Mouse (Mus musculus) thymus, adult 2 months (tissue): ENCODE measurements at regions not wholly inside any gene's neighbourhood (a gene's known extent, or its start where the extent isn't known, plus 50 kb on each side); places are given as distances from the start of the nearest gene placed in this dataset.

ENCODE experiments used
- DNase-seq: peaks from one replicate; pipeline ENCODE4 v3.0.0; 2021
- H3K27ac ChIP-seq: fragments of 200-500 bp; 2 replicates; pipeline ENCODE4 v1.5.1; 2012; ENCODE audit warnings: low read length, control low read depth; ENCODE audit not compliant: control insufficient read depth, insufficient read depth
- H3K27me3 ChIP-seq: fragments of 200-500 bp; 2 replicates; pipeline ENCODE4 v1.6.1; 2012; ENCODE audit warnings: mild to moderate bottlenecking, low read length, moderate library complexity, mixed read lengths; ENCODE audit not compliant: control insufficient read depth, insufficient read depth
- H3K36me3 ChIP-seq: fragments of 200-500 bp; 2 replicates; pipeline ENCODE4 v1.6.1; 2012; ENCODE audit warnings: mild to moderate bottlenecking, low read length, moderate library complexity; ENCODE audit not compliant: control insufficient read depth, insufficient read depth
- H3K4me1 ChIP-seq: fragments of 200-500 bp; replicated peaks from 2 replicates; pipeline ENCODE4 v1.6.1; 2012; ENCODE audit warnings: low read length; ENCODE audit not compliant: control insufficient read depth, insufficient read depth
- H3K4me3 ChIP-seq: fragments of 200-500 bp; 2 replicates; pipeline ENCODE4 v1.5.1; 2012; ENCODE audit warnings: mild to moderate bottlenecking, low read length, control low read depth, moderate library complexity; ENCODE audit not compliant: control insufficient read depth, insufficient read depth
- CTCF ChIP-seq: fragments of 200-500 bp; IDR thresholded peaks from 2 replicates; pipeline ENCODE4 v1.5.1; 2012; ENCODE audit warnings: mild to moderate bottlenecking, control low read depth, low read length, moderate library complexity, borderline replicate concordance; ENCODE audit not compliant: control insufficient read depth, poor library complexity, insufficient read depth; ENCODE audit errors: extremely low read depth
- POLR2A ChIP-seq: fragments of 200-500 bp; IDR thresholded peaks from 2 replicates; pipeline ENCODE4 v1.6.1; 2012; ENCODE audit warnings: mild to moderate bottlenecking, low read length, control low read depth, moderate library complexity; ENCODE audit not compliant: control insufficient read depth, poor library complexity, insufficient read depth; ENCODE audit errors: extremely low read depth
- WGBS: fragments of 180-500 bp; shearing (Covaris S2); methylation state at CpG from one replicate; pipeline ENCODE4 v1.1.7; 2018; 5-methylcytosine and 5-hydroxymethylcytosine counted together

GRCm38 (mm10) chr14:120741492-120742054 is 169.5 kb upstream of the Ipo5 start:
- DNase-seq: no peak
- 24% methylated on average over 5 of the region's 5 CpGs for WGBS
- H3K4me1 ChIP-seq: no peaks in the 10 kb centered on the region
- TF ChIP-seq POLR2A (no peak), CTCF (no peak)
- H3K36me3 ChIP-seq: no peaks in the 10 kb centered on the region
- H3K27ac ChIP-seq: no peak overlapping the region
- H3K4me3 ChIP-seq: no peak overlapping the region
- H3K27me3 ChIP-seq: no peaks in the 10 kb centered on the region

- no peak for DNase-seq
- Histone ChIP-seq H3K27ac (no peak overlapping the region), H3K36me3 (no peaks in the 10 kb centered on the region), H3K4me3 (no peak overlapping the region), H3K27me3 (no peaks in the 10 kb centered on the region), H3K4me1 (no peaks in the 10 kb centered on the region)
- TF ChIP-seq CTCF (no peak), POLR2A (no peak)
- WGBS: 90% methylated on average over 1 of the region's 1 CpGs
Measured at GRCm38 (mm10) chr14:120754011-120754410, 157.0 kb upstream of the Ipo5 start.

- no peak for TF ChIP-seq CTCF
- no peak for TF ChIP-seq POLR2A
- H3K4me1 ChIP-seq: no peaks in the 10 kb centered on the region
- H3K27ac ChIP-seq: no peak overlapping the region
- no peak for DNase-seq
- WGBS: 93% methylated on average over 10 of the region's 10 CpGs
- H3K27me3 ChIP-seq: no peaks in the 10 kb centered on the region
- H3K36me3 ChIP-seq: no peaks in the 10 kb centered on the region
- no peak overlapping the region for H3K4me3 ChIP-seq
Measured at GRCm38 (mm10) chr14:120755389-120755788, 155.6 kb upstream of the Ipo5 start.

- Histone ChIP-seq H3K27me3 (no peaks in the 10 kb centered on the region), H3K36me3 (no peaks in the 10 kb centered on the region), H3K4me3 (no peak overlapping the region), H3K4me1 (no peaks in the 10 kb centered on the region), H3K27ac (no peak overlapping the region)
- 85% methylated on average over 14 of the region's 14 CpGs for WGBS
- TF ChIP-seq POLR2A (no peak), CTCF (no peak)
- no peak for DNase-seq
Measured at GRCm38 (mm10) chr14:120758200-120758830, 152.7 kb upstream of the Ipo5 start.

- TF ChIP-seq POLR2A (no peak), CTCF (no peak)
- DNase-seq: no peak
- H3K36me3 ChIP-seq: no peaks in the 10 kb centered on the region
- 91% methylated on average over 7 of the region's 7 CpGs for WGBS
- no peak overlapping the region for H3K4me3 ChIP-seq
- H3K27me3 ChIP-seq: no peaks in the 10 kb centered on the region
- H3K27ac ChIP-seq: no peak overlapping the region
- H3K4me1 ChIP-seq: no peaks in the 10 kb centered on the region
Measured at GRCm38 (mm10) chr14:120762168-120762567, 148.9 kb upstream of the Ipo5 start.

- Histone ChIP-seq H3K27ac (no peak overlapping the region), H3K4me1 (no peaks in the 10 kb centered on the region)
- 78% methylated on average over 11 of the region's 11 CpGs for WGBS
Measured at GRCm38 (mm10) chr14:120762733-120763132, 148.3 kb upstream of the Ipo5 start.

GRCm38 (mm10) chr14:120763796-120764195 is 147.2 kb upstream of the Ipo5 start:
- Histone ChIP-seq H3K36me3 (no peaks in the 10 kb centered on the region), H3K4me3 (no peak overlapping the region), H3K27me3 (no peaks in the 10 kb centered on the region), H3K27ac (no peak overlapping the region), H3K4me1 (no peaks in the 10 kb centered on the region)
- WGBS: 92% methylated on average over 5 of the region's 5 CpGs
- no peak for DNase-seq
- TF ChIP-seq POLR2A (no peak), CTCF (no peak)

More at GRCm38 (mm10) chr14:120762733-120763132, 148.3 kb upstream of the Ipo5 start:
- no peak for DNase-seq
- H3K27me3 ChIP-seq: no peaks in the 10 kb centered on the region
- no peak overlapping the region for H3K4me3 ChIP-seq
- no peaks in the 10 kb centered on the region for H3K36me3 ChIP-seq
- no peak for TF ChIP-seq POLR2A
